Mouse (Mus musculus) E14TG2a.4 (cell line): ENCODE measurements at regions not wholly inside any gene's neighbourhood (a gene's known extent, or its start where the extent isn't known, plus 50 kb on each side); places are given as distances from the start of the nearest gene placed in this dataset.

ENCODE experiments used
- H3K27me3 ChIP-seq: 2 replicates; pipeline ENCODE4 v1.6.1; 2014; ENCODE audit warnings: low read length, control low read depth; ENCODE audit not compliant: insufficient read depth
- H3K36me3 ChIP-seq: 2 replicates; pipeline ENCODE4 v1.6.1; 2014; ENCODE audit warnings: low read length, control low read depth; ENCODE audit not compliant: insufficient read depth
- H3K4me1 ChIP-seq: replicated peaks from 2 replicates; pipeline ENCODE4 v1.6.1; 2014; ENCODE audit warnings: low read depth, low read length, control low read depth
- H3K4me3 ChIP-seq: replicated peaks from 2 replicates; pipeline ENCODE4 v1.5.1; 2014; ENCODE audit warnings: mild to moderate bottlenecking, low read length
- H3K9me3 ChIP-seq: 2 replicates; pipeline ENCODE4 v1.6.1; 2014; ENCODE audit warnings: low read length, control low read depth
- CTCF ChIP-seq: conservative IDR thresholded peaks from 2 replicates; pipeline ENCODE4 v1.5.1; 2014; ENCODE audit warnings: low read length
- NANOG ChIP-seq: IDR thresholded peaks from 2 replicates; pipeline ENCODE4 v1.6.1; 2014; ENCODE audit warnings: borderline replicate concordance, low read length, mixed read lengths
- POU5F1 ChIP-seq: IDR thresholded peaks from 2 replicates; pipeline ENCODE4 v1.6.1; 2014; ENCODE audit warnings: low read length, borderline replicate concordance

DNA sequence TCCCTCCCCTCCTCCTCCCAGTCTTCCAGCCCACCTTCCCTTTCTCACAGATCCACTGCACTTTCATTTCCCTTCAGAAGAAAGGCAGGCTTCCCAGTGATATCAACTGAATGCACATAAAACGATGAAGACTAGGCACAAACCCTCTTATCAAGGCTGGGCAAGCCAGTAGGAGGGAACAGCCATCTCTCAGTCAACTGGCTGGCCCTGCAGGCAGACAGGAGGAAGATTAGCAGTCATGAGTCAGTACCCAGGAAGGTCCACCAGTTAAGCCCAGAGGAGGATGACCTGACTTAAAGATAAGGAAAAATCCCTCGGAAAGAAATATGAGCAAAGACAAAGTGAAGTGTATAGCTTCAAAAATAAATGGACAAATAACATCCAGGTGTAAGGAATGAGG lies 337.4 kb upstream of the Ube2e3 start:
- no peaks in the 10 kb centered on the region for H3K36me3 ChIP-seq
- H3K27me3 ChIP-seq = no peaks in the 10 kb centered on the region
- no peaks in the 10 kb centered on the region for H3K9me3 ChIP-seq
- no peaks in the 10 kb centered on the region for H3K4me1 ChIP-seq
- no peak for TF ChIP-seq NANOG
- TF ChIP-seq POU5F1 = no peak
- TF ChIP-seq CTCF = no peak
- H3K4me3 ChIP-seq = no peak overlapping the region

DNA sequence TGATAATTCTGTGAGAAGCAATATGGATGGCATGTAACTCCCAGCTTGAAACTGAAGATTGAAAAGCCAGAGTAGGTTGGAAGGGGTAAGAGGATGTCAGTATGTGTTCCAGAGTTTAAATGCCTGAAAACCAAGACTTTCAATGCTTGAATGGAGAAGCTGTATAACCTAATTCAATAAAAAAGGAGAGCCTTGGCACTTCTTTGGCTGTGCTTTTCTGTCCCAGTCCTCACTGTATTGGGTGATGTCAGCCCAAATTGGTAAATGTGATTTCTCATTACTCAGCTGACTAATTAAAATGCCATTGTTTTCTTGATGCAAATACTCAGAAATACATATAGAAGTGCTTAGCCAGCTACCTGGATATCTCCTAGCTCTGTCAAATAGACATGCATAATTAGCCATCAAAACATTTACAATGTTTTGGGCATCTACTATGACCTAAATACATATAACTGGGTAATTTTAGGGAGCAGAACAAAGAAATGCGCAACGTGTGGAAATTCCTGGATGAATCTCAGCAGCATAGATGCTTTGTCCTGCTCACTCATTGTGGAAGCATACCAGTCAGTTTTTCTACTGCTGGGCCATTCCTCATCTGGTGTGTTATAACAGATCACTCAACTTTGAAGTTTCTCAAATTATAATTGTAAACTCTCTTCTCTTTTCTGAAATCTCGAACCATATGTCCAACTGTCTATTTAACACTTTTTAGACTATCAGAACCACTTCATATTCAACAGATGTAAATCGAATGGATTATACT lies 347.5 kb upstream of the Ube2e3 start:
- no peak for TF ChIP-seq NANOG
- no peak for TF ChIP-seq CTCF
- no peak for TF ChIP-seq POU5F1
- Histone ChIP-seq H3K4me3 (no peak overlapping the region), H3K9me3 (peaks cover 15% of the 10 kb centered on the region), H3K36me3 (no peaks in the 10 kb centered on the region), H3K4me1 (no peaks in the 10 kb centered on the region), H3K27me3 (no peaks in the 10 kb centered on the region)

DNA sequence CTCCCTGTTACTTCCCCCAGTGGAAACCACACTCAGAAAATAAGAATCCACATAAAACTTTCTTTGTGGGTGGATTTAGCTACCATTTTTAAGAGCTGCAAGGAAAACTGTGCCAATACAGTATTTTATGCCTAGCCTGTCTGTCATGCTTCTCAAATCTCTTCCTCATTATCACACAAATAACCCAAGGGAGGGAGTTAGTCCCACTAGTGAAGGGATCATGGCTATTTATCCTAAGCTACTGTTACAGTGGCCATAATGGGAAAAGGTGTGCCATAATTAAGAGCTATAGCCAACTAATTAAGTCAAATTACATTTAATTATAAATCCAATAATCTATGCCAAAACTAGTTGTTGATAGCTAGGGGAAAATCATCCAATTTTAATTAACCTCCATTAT lies 374.8 kb upstream of the Ube2e3 start:
- H3K4me3 ChIP-seq = no peak overlapping the region
- no peaks in the 10 kb centered on the region for H3K36me3 ChIP-seq
- H3K9me3 ChIP-seq = no peaks in the 10 kb centered on the region
- TF ChIP-seq CTCF (no peak), POU5F1 (no peak), NANOG (no peak)
- no peaks in the 10 kb centered on the region for H3K4me1 ChIP-seq
- no peaks in the 10 kb centered on the region for H3K27me3 ChIP-seq

DNA sequence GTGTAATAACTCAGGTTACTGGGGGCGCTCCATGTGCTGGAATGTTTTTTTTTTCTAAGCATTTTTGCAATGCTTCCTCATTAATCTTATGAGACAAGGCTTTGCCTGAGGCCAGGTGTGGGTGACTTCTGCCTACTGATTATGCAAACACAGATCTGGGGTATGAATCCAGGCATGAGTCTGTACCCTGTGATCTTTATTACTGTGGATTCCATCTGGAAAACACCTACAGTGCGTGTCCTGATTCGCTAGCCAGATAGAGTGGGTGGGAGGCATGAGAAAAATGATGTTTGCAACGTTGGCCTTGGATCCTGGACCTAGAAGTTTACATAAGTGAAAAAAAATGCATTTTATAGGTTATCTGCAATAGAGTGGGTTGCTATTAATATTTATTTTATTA lies 387.9 kb upstream of the Ube2e3 start:
- Histone ChIP-seq H3K4me1 (no peaks in the 10 kb centered on the region), H3K9me3 (no peaks in the 10 kb centered on the region), H3K36me3 (no peaks in the 10 kb centered on the region), H3K27me3 (no peaks in the 10 kb centered on the region), H3K4me3 (no peak overlapping the region)
- TF ChIP-seq NANOG (no peak), CTCF (no peak), POU5F1 (no peak)

DNA sequence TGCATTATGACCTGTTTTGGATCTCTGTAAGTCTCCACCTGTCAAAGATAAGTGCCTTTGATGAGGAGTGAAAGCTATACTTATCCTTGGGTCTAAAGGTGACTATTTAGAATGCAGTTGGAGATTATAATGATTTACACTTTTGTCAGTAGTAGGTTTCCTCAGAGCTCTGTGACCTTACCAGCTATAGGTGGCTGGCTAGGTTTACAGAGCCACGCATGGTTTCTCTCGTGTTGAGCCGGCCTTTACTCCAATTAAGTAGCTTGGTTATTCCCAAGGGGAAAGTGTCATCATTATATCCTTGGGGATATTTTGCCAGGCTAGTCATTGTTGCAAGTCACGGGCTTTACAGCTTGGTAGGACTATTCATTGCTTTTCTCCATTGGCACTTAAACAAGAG lies 408.5 kb upstream of the Ube2e3 start:
- Histone ChIP-seq H3K36me3 (no peaks in the 10 kb centered on the region), H3K4me3 (no peak overlapping the region), H3K4me1 (no peaks in the 10 kb centered on the region), H3K27me3 (no peaks in the 10 kb centered on the region), H3K9me3 (no peaks in the 10 kb centered on the region)
- TF ChIP-seq NANOG = no peak
- TF ChIP-seq CTCF = no peak
- TF ChIP-seq POU5F1 = no peak

DNA sequence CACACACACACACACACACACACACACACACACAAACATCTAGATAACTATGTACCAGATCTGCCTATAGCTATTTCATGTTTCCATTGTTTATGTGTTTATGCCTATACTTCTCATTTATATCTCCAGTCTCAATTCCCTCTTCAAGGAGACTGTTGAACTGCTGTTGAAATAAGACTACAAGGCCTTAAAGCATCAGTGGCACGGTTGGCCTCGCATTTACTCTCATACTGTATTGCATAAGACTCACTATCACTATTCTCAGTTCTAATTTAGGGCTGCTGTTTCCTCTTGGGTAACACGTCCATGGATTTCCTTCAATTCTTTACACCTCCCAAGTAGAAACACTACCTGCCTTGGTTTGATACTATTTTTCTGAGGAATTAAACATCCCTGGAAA lies 414.5 kb upstream of the Ube2e3 start:
- Histone ChIP-seq H3K4me1 (no peaks in the 10 kb centered on the region), H3K27me3 (no peaks in the 10 kb centered on the region), H3K4me3 (no peak overlapping the region), H3K36me3 (no peaks in the 10 kb centered on the region), H3K9me3 (no peaks in the 10 kb centered on the region)
- no peak for TF ChIP-seq CTCF
- no peak for TF ChIP-seq POU5F1
- TF ChIP-seq NANOG = no peak

DNA sequence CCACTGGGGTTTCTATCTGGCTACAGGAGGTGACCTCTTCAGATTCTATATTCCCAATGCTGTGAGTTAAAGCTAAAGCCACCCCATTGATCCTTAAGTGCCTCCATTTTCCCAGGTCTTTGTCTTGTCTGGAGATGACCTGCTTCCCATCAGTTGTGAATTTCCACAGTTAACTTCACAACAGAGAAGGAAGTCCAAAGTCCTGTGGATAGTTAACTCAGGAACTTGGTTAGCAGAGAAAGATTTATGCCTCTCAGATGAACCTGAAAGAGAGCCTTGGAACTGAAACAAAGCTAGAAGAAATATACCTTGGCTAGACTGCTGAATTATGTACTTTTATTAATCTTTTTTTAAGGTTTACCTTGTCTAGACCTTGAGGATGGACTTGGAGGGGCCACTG lies 431.1 kb upstream of the Ube2e3 start:
- H3K4me1 ChIP-seq = no peaks in the 10 kb centered on the region
- TF ChIP-seq NANOG (no peak), CTCF (no peak), POU5F1 (no peak)

DNA sequence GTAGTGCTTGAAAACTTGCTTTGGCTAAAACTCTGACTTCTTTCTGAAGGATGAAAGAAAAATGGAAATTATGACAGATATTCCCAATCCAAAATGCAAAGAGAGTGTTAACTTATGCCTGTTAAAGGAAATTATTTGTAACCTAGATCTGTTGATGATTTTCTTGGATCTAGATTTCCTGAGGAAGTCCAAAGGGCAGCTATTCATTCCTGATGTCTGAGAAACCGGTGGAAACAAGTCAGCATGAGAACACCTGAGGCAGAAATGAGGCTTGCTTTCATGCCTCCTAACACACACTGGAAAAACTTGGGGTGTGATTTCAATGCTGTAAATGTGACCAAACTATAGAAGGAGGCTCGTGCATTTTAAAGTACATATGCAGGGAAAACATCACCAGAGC lies 432.9 kb upstream of the Ube2e3 start:
- Histone ChIP-seq H3K36me3 (no peaks in the 10 kb centered on the region), H3K4me1 (no peaks in the 10 kb centered on the region), H3K4me3 (no peak overlapping the region), H3K9me3 (no peaks in the 10 kb centered on the region), H3K27me3 (no peaks in the 10 kb centered on the region)
- no peak for TF ChIP-seq CTCF
- no peak for TF ChIP-seq NANOG
- no peak for TF ChIP-seq POU5F1

More for the DNA sequence above, 431.1 kb upstream of the Ube2e3 start:
- Histone ChIP-seq H3K4me3 (no peak overlapping the region), H3K9me3 (no peaks in the 10 kb centered on the region), H3K27me3 (no peaks in the 10 kb centered on the region), H3K36me3 (no peaks in the 10 kb centered on the region)
